In genomic region chr11:94629199-94629883, GRCm38 (mm10) we compare ENCODE assay signal across 8 mouse cellular contexts. TPM values are rescaled to one million over a fixed set of nuclear protein-coding genes. Genes with fewer than 3 reads are reported as not detected.
DNase-seq lines count a peak whose midpoint lies in the region; ATAC-seq lines count a peak whose summit lies in the region.

TSS of gene Lrrc59 (plus strand) at chr11:94629767.

- peak; percentile 97 for DNase-seq in NIH3T3 (ENCODE audit: low read depth)
- DNase-seq in cerebellum, postnatal 10 days: peak; percentile 97 to 98
- peak; percentile 87 to 95 for DNase-seq in frontal cortex, postnatal 14 days (ENCODE audit: low spot score in 2 of 2)
- peak; percentile 94 to 96 for DNase-seq in layer of hippocampus, postnatal 25 days (ENCODE audit: extremely low spot score in 1 of 2, low spot score in 1 of 2)
- DNase-seq in lung, postnatal 25 days (ENCODE audit: low spot score): peak; percentile 96
- DNase-seq in retina, embryonic 14.5 days (ENCODE audit: low spot score): peak; percentile 95
- peak; percentile 97 for DNase-seq in thymus, postnatal 4 days

- no peaks in the 10 kb centered on the region for H3K27me3 ChIP-seq in hindbrain, embryonic 13.5 days

- H3K9ac ChIP-seq in hindbrain, embryonic 13.5 days: peak within 1 kb of the TSS; percentile 93

- WGBS in hindbrain, embryonic 13.5 days: 7% methylated on average over 41 of the region's 41 CpGs

- peak; percentile 94 for ATAC-seq in hindbrain, embryonic 13.5 days (ENCODE audit: low FRiP score)

- H3K9me3 ChIP-seq in hindbrain, embryonic 13.5 days: no peaks in the 10 kb centered on the region

- H3K36me3 ChIP-seq in hindbrain, embryonic 13.5 days: peaks cover 25% of the 10 kb centered on the region

- peak within 1 kb of the TSS; percentile 97 for H3K4me2 ChIP-seq in hindbrain, embryonic 13.5 days

- peaks cover 17% of the 10 kb centered on the region for H3K4me1 ChIP-seq in hindbrain, embryonic 13.5 days (replicated peaks)

- peak within 1 kb of the TSS; percentile 73 for H3K27ac ChIP-seq in hindbrain, embryonic 13.5 days

- peak within 1 kb of the TSS; percentile 97 for H3K4me3 ChIP-seq in hindbrain, embryonic 13.5 days

RNA-seq across cellular contexts. Expression of gene Lrrc59, which starts in this region (rescaled TPM):
- polyA plus RNA-seq in hindbrain, embryonic 13.5 days (2015; fragmentation: Nextera tagmentation; extraction: Ambion mirVana): 155 and 163 TPM in 2 replicates
- total RNA-seq in layer of hippocampus, postnatal 25 days (2021): 10 to 100 TPM; 71.6 to 79.1 TPM

Comparison
In these comparisons a context has a peak if more than half of its experiments do, and no peak if none do; other contexts are left out.
1. Peak in every context shown above with its lines: DNase-seq, ATAC-seq, H3K4me3 ChIP-seq and H3K27ac ChIP-seq.